Mouse (Mus musculus): Measurements from ENCODE around the gene Gm47995. TPM values are rescaled to one million over a fixed set of nuclear protein-coding genes. Genes with fewer than 3 reads are reported as not detected.
A peak's percentile ranks its signal among the peaks of the same experiment; 100 is the strongest.
"Not testable (repeated sequence)": the region's sequence is repeated elsewhere in the genome, so short reads cannot be mapped to it uniquely, and the experiment has no call there.

Gm47995 gene
- total RNA-seq (2021) = not detected
- long read RNA-seq, experiment 1 = 0 reads
- long read RNA-seq, experiment 2 = 0 reads

DNA sequence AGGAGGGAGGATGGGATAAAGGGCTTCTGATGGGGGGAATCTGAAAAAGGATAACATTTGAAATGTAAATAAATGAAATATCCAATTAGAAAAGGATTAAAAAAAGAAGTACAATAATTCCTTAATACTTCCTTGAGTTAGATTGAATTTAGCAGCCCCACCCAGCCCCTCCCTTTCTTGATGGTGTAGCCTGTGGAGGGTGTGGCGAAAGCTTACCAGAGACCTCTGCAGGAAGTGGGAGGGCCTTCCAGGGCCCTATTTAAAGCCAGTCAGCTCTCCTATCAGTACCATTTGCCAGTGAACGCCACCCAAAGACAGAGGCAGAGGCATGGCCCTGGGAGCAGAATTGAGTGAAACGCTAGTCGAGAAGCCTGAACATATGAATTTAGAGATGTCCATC, at the start of gene Gm47995:
Gm47995 (plus strand) TSS at position 329 of the 400 bp plus-strand sequence.
- not testable (repeated sequence) for DNase-seq

DNA sequence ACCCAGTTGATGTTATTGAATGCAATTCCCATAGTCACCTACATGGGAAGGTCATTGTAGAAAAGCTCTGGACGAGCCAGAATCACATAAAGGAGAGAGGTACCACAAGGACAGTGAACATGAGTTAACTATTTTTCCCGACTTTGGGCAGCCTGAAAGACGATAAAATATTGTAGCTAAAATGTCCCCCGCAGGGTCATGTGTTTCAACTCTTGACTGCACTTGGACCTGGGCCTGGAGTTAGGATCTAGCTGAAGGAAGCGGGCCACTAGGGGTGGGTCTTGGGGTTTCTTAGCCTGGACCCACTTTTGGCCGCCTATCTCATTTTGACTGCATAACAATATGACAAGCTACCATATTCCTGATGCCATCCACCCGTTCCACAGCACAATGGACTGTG, 48.0 kb upstream of the Gm47995 start:
- peak; percentile 16 to 20 for DNase-seq

DNA sequence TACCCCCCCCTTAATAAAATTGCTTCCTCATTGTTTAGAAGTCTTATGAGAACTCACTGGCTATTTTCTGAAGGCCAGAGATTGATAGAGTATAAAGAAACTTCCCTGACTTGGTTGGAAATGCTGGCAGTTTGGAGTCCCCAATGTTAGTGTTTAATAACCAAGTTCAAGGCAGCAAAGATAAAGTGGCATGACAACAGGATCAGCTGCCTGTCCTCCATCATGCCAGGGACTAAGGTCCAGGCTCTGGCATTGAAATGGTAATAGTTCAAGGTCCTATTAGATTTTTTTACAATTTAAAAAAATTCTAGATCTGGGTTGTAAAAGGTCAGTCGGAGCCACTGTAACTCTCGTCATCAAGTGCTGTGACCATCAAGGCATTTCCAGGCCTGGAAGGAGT, 47.2 kb upstream of the Gm47995 start:
- DNase-seq = peak in 1 of 2 experiments; percentile 36

DNA sequence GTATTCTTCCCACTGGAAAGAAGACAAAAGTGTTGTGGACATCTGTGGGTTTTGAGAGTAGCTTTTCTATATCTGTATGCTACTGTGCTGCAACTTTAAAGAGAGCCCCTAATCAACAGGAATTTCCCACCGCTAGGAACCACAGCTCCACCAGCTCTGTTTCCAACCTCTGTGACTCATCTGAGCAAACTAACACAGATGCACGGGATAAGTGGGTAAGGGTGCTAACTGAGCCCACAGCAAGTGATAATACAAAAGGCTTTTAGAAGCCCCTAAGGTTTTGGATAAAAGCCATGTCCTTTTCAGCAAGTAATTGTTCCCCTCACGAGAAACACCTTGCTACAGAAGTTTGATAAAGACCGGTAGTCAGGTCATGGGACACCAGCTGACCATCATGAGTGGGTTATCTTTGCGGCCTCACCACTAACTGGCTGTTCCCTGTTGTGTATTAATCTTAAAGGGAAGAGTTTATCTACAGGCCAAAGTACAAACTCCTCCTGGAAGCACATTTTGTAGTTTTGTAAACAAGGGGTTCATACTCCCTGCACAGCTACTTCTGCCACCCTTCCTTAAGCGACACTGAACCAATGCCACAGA, 45.1 kb upstream of the Gm47995 start:
- DNase-seq = no peak

DNA sequence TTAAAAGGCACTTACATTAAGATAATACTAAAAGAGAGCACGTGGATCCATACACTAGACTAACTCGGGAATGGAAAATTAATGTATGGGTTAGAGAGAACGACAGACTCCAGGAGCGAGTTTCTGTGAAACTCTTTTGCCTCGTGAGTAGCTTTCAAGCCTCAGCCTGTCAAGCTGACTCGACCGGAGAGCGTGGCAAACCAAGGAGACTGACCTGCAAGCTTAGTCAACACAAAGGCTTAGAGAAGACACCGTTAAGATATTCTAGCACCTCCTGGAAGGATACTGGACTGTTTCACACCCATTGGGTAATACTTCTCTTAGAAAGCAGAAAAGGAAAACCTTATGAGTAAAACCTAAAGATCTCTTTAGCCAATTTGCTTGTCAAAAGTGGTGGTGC, 44.1 kb upstream of the Gm47995 start:
- not testable (repeated sequence) for DNase-seq

DNA sequence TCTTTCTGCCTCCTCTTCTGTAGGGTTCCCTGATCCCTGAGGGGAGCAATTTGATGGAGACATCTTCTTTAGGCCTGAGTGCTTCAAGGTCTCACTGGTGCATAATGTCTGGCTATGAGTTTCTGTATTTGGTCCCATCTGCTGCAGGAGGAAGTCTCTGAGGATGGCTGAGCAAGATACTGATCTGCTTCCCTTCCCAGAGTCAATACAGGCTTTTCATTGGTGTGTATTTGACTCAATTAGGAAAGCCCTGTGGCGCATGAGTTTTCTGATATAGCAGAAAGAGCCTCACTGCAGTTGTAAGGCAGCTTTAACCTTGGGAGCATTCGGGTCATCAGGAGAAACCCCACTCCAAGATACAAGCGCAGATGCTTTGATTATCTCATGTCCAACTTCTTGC, 42.1 kb upstream of the Gm47995 start:
- DNase-seq = no peak

DNA sequence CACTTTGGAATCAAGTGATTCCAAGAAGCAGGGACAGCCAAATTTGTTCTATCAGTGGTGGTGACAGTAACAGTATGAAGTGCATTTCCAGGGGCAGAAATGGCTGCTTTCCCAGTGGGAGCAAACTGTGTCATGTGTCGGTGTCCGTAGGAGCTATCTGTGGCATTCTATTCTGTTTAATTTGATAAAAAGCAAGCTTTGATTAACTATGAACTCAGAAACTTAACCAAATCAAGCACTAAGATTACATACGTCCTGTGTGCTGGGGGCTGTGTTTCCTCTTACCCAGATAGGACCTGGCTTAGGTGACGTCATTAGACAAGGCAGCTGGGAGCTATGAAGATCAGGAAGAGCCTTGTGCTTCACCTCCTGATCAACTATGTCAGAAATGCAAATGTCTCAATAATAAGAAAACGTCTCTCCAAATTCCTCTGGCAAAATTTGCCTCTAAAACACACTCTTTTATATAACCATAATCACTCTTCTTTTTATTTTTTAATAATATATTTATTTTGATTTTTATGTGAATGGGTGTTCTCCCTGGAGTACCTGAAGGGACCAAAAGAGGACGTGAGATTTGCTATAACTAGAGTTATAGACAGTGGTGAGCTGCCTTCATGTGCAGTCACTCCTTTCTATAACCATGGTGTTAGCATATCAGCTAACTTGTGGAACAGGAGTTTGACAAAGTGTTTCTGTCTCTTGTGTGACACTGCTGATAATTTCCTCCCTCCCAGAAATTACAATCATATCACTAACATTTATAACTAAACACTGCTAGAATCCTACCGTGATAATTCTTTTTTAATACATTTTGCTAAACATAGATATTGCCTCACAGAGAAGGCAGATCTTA, 41.2 kb upstream of the Gm47995 start:
- no peak for DNase-seq

DNA sequence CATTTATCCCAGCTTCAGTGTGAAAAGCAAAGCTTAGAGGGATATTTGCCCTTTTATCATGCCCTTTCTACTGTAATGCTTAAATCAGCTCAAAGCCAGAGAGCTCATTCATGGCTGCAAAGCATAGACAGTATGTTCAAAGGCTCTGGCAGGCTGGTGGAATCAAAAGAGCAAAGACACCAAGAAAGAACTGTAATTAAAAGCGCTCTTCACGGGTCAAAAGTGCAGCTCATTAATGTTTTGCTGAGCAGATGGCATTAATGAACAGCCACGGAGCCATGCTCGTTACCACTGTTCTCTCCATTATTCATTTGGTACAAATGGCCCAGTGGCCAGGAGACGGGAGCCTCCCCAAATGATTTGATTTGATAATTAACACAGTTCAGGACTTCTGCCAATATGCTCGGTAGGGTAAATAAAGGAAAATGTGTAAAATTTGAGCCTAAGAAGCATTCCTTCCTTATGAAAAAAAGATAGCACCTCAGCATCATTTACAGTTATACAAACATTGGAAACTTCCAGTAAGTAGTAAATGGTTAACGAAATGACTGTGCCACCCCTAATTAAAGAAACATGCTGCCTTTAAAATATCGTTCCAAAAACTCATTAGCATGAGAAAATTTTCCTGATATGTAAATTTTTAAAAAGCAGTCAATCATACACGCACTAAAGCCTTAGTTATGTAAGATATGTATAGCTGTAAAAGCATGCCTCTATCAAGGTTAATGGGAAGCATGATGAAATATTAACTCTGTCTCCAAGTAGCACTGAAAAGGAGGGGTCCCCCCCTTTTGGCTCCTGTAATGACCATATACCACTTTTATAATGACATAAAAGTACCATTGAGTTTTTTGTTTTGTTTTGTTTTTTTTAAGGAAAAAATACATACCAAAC, 40.0 kb upstream of the Gm47995 start:
- DNase-seq = no peak

DNA sequence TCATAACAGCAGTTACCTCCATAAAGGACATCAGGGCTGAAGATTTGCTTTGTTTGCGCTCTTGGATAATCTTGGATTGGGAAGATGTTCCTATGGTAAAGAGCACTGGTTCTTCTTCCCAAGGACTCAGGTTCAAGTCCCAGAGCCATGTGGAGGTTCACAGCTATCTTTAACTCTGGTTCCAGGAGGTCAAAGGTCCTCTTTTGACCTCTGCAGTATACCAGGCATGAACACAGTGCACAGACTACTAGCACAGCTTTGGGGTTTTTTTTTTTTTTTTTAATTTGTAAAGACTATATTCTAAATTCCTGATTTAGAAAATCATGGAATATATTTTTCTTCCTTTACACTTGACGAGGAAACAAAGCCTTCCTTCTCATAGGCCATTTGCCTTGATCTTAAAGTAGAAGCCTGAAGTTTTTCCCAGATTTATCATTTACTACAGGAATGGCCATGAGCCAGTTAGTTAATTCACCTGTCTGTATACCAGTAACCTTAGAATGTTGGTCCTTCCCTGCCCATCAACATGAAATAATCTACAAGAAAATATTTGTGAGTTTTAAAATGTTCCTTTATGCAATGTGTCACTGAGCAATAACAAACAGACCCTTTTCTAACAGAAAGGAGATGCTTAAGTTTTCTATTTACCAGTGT, 39.3 kb upstream of the Gm47995 start:
- no peak for DNase-seq

DNA sequence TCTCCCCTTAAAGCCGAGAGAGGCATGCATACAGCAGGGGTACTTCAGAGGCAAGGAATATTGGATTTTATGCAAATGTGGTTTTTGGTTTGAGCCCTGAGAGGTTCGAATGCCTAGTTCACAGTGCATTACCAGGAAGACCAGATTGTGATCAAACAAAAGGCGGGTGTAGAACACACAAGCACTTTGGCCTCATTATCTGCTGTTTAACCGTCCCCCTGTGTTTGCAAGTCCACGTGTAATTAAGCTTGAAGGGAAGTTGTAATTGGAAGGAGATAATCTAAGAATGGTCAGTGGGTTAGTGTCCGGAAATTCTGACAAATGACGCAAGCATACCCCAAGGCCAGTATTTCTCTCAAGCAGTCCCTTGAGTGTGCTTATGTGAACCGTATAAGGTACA, 32.2 kb upstream of the Gm47995 start:
- DNase-seq = no peak

DNA sequence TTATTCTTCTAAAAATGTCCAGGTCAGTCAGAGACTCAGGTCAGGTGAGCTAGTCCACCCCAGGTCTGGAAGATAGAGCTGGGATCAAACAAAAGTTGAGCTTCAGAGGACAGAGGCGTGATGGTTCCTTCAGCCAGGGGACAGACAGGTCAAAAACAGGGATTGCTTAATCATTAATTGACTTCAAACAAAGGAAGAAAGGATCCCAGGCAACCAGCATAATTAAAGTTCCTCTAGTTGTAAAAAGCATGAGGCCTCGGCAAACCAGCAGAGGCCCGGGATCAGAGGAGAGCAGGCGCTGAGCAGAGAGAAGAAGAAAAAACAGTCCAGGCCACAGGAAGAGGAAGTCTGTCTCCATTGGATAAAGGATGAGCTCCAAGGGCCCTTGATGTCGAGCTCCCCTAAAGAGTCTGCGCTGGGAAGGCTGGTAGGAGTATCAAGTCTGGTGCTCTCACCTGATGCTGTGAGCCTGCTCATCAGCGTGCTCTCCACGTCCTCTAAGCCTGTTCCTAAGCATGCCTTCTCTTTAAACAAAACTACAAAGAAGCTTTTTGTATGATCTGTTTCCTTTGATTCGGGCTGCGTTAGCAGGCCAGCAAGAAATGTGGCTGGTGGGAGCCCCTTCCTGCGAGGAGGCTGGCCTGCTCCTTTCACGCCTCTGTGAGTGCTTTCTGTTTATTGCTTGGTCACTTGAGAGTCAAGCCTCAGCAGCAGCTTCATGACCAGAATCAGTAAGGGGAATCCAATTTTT, 30.8 kb upstream of the Gm47995 start:
- DNase-seq = no peak

DNA sequence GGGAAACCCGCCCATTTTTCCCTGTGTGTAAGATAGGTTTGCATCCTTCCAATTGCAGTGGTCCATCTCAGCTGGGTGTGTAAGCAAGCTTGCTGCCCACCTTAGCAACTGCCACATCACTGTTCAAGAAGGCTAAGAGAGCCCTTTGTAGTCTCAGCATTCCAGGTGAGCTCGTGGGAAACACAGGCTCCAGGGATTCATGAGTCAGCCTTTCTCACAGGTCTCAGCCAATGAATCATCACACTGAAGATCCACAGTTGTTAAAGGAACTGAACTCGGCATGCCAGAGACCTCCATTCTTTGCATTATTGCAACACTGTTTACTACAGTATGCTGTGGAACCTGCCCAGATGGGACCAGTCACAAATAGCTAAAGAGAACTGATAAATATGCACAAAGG, 29.6 kb upstream of the Gm47995 start:
- no peak for DNase-seq

DNA sequence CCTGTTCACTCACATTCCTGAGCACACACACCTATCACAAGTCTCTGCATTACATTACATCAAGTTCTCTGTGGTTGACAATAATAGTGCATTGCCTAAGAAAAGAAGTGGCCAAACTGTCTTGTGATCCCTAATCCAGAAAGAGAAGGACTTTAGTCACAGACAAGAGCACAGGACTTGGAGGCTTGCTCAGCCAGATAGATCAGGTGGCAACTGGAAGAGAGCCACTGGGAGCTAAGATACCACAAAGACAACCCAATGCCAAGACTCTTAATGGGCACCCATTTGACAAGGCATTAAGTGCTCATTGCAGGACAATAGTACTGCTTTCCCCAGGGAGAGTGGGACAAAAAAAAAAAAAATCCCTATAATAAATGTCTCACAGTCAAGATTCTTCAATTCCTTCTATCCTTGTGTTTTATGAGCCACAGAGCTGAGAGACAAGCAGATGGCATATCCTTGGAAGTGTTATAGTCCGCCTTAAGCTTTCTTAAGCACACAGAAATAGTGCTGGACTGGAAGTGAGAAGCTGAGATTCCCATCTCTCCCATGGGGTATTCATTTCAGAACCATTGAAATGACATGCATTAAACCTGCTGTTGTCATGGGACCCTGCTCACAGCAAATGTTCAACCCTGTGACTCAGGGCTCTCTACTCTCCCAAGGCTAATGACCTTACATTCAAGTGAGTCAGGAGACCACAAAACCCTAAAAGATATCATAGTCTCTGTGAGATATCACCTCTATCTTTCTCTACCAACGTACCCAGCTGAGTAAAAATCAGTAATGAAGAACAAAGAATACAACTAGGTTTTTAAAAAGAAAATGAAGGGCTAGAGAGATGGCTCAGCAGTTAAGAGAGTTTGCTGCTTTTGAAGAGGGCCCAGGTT, 26.4 kb upstream of the Gm47995 start:
- DNase-seq = peak in 1 of 2 experiments; percentile 14

DNA sequence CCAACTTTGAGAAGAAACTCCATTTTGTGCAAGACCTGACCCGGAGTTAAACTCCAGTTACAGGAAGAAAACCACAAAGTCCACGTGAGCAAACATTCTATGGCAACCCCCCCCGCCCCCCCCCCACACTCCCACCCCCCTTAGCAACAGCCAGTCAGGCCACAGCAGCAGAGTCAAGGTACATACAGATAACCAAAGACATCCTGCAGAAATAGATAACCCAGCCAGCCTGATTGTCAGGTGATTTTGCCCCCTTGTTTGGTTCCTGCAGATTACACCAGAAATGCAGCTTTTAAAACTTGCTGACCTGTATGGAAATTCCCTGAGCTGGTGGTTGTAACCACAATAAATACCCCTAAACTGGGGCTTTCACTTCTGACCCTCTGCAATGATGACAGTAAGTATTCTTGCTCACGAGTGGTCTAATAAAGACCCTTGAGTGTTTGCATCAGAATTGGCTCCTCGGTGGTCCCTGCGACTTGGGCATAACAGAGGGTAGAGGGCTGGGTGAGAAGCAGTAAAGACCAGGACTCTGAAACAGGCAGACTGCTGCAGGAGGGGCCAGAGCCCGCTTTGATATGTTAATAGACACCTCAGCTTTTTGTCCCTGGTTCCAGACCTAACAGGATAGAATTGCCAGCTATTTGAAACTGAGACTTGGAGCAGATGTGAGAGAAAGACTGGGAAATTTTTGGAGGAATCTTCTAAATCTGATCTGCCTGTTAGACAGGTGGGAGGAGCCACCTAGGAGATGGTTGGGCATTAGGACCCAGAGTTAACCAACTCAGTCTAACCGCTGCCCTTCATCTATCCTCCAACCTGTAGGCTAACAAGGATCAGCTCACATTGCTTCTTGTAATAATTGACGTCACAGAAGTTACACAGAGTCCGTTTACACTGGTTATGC, 21.0 kb upstream of the Gm47995 start:
- peak in 1 of 2 experiments; percentile 31 for DNase-seq

DNA sequence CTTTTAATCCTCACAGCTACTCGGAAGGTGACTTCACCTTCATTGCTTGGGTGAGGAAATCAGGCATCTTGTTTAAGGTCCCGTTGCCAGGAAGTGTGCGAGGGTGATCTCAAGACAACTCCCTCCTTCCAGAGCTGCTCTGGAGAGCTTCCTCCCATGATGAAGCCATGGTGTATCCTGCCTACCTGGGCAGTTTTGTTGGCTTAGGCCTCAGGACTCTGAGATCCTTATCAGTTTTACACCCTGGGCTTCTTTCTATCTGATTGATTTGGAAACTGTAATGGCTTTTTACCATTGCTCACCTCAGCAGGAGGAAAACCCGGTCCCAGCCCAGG, 20.3 kb upstream of the Gm47995 start:
- no peak for DNase-seq

DNA sequence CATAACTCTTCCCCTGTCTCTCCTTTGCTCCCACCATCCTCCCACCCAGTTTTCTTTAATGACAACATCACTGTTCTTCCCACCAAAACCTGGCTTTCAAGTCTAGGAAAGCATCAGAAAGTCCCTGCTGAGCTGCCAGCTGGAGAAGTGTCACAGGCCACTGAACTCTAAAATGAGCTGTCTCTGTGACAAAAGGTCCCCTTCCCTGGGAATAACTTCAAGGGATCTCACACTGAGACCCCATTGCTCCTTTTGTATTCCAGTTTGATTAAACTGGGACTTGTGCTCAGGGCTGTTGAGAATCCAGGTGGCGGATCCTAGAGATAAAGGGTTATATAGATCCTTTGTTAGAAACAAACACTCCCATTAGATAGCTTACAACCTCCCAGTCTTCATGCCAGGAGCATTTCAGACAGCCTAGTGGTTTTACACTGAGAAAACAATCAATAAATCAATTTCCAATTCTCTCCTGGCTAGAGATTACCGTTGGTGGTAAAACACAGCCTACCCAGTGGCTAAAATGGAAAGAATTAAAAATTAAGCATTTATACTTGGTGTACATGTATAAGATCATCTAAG, 19.7 kb upstream of the Gm47995 start:
- DNase-seq = no peak

DNA sequence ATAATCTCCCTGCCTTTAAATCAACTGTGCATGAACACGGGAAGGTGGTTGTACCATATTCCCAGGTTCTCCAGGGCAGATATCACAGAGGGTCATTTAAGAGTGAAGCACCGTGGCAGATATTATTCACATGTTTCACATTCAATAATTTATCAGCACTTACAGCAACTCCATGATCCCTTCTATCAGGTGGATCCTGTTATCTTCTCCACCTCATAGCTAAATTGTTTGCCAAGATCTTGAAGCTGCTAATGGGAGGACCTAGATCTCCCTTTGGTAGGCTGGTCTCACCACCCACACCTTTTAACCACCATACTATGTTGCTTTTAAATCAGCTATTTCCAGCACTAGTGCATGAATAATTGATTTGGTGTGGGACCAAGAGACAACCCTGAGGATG, 18.1 kb upstream of the Gm47995 start:
- no peak for DNase-seq

DNA sequence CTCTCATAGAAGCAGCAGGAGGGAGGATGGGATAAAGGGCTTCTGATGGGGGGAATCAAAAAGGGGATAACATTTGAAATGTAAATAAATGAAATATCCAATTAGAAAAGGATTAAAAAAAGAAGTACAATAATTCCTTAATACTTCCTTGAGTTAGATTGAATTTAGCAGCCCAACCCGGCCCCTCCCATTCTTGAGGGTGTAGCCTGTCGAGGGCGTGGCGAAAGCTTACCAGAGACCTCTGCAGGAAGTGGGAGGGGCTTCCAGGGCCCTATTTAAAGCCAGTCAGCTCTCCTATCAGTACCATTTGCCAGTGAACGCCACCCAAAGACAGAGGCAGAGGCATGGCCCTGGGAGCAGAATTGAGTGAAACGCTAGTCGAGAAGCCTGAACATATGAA, 16.0 kb upstream of the Gm47995 start, which contains the start of gene Gm47985:
Gm47985 (plus strand) TSS at position 272 of the 400 bp plus-strand sequence.
- DNase-seq = not testable (repeated sequence)

DNA sequence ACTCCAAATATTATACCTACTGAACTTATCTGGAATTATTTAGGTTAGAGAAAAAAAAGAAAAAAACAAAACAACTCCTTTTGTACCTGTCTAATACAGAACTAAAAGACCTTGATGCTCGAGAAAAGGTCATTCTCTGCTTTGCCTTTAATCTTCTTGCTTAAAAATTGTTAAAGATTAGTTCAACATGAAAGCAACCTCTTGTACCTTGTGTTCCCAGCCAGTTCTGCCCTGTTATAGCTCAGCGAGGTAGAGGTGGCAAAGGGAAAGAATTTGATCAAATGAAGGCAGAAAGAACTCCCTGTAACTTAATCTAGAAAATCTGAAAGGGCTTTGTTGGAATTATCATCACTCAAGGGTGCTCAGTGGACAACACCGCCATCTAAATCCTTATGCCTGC, 12.1 kb upstream of the Gm47995 start:
- not testable (repeated sequence) for DNase-seq
